In genomic region chr16:35450018-35450630, GRCm38 (mm10) we compare ENCODE assay signal across 17 mouse cellular contexts. TPM values are rescaled to one million over a fixed set of nuclear protein-coding genes. Genes with fewer than 3 reads are reported as not detected.
DNase-seq lines count a peak whose midpoint lies in the region; ATAC-seq and TF ChIP-seq lines count a peak whose summit lies in the region.
"Had no signal": no experiment of that assay in that cellular context is flagged by ENCODE, and none has a peak within 500 bp of the region (broad histone marks: within the 10 kb centered on the region; RNA-seq: fewer than 3 reads in every experiment).

No protein-coding gene starts in this region.

- DNase-seq in midbrain, postnatal 0 days (ENCODE audit: low spot score): no peak
- no peak for DNase-seq in cerebellum, adult 2 months
- DNase-seq: adrenal gland, postnatal 14 days; cerebellum, adult 18-20 months; gastrocnemius, adult 2 months; gastrocnemius, postnatal 25 days had no signal

- no peaks in the 10 kb centered on the region for H3K9me3 ChIP-seq in hindbrain, embryonic 13.5 days
- no peaks in the 10 kb centered on the region for H3K9me3 ChIP-seq in hindbrain, embryonic 12.5 days (replicated peaks)
- H3K9me3 ChIP-seq in midbrain, embryonic 15.5 days: no peaks in the 10 kb centered on the region
- no peaks in the 10 kb centered on the region for H3K9me3 ChIP-seq in midbrain, postnatal 0 days (ENCODE audit: low read length)
- no peaks in the 10 kb centered on the region for H3K9me3 ChIP-seq in forebrain, embryonic 15.5 days
- H3K9me3 ChIP-seq: embryonic facial prominence, embryonic 10.5 days; heart, embryonic 12.5 days had no signal

- peaks cover 4% of the 10 kb centered on the region for H3K36me3 ChIP-seq in hindbrain, embryonic 13.5 days
- peaks cover 14% of the 10 kb centered on the region; the same call in 1 of the 2 replicates for H3K36me3 ChIP-seq in hindbrain, embryonic 12.5 days
- H3K36me3 ChIP-seq in midbrain, embryonic 15.5 days (replicated peaks): no peaks in the 10 kb centered on the region; the same call in 1 of the 2 replicates
- peaks cover 14% of the 10 kb centered on the region for H3K36me3 ChIP-seq in midbrain, postnatal 0 days (ENCODE audit: insufficient read depth, low read length)
- no peaks in the 10 kb centered on the region for H3K36me3 ChIP-seq in forebrain, embryonic 15.5 days

- peak overlapping the region; percentile 52; the same call in 1 of the 2 replicates for H3K27ac ChIP-seq in hindbrain, embryonic 13.5 days
- H3K27ac ChIP-seq in hindbrain, embryonic 12.5 days: no peak overlapping the region
- H3K27ac ChIP-seq in midbrain, embryonic 15.5 days: peak overlapping the region; percentile 27; the same call in 1 of the 2 replicates
- no peak overlapping the region for H3K27ac ChIP-seq in midbrain, postnatal 0 days (ENCODE audit: low read depth, low read length)
- peak overlapping the region; percentile 45 for H3K27ac ChIP-seq in forebrain, embryonic 15.5 days (replicated peaks)
- no peak overlapping the region for H3K27ac ChIP-seq in cerebellum, adult 2 months (ENCODE audit: insufficient read depth, low read length)
- H3K27ac ChIP-seq: embryonic facial prominence, embryonic 10.5 days; gastrocnemius, adult 2 months had no signal

- WGBS in hindbrain, embryonic 13.5 days: 83% methylated on average over 16 of the region's 16 CpGs
- 88% methylated on average over 16 of the region's 16 CpGs for WGBS in hindbrain, embryonic 12.5 days
- WGBS in midbrain, embryonic 15.5 days: 64% methylated on average over 16 of the region's 16 CpGs
- WGBS in midbrain, postnatal 0 days: 67% methylated on average over 16 of the region's 16 CpGs
- WGBS in forebrain, embryonic 15.5 days: 66% methylated on average over 16 of the region's 16 CpGs
- 94% methylated on average over 16 of the region's 16 CpGs for WGBS in cerebellum, adult 2 months

- no peaks in the 10 kb centered on the region for H3K27me3 ChIP-seq in hindbrain, embryonic 13.5 days
- no peaks in the 10 kb centered on the region for H3K27me3 ChIP-seq in hindbrain, embryonic 12.5 days
- no peaks in the 10 kb centered on the region for H3K27me3 ChIP-seq in midbrain, embryonic 15.5 days (replicated peaks)
- no peaks in the 10 kb centered on the region for H3K27me3 ChIP-seq in midbrain, postnatal 0 days (ENCODE audit: insufficient read depth, low read length)
- H3K27me3 ChIP-seq in forebrain, embryonic 15.5 days: no peaks in the 10 kb centered on the region
- no peaks in the 10 kb centered on the region for H3K27me3 ChIP-seq in cerebellum, adult 2 months (ENCODE audit: control insufficient read depth, insufficient read depth, low read length)
- H3K27me3 ChIP-seq: heart, embryonic 12.5 days; Patski had no signal

- no peak overlapping the region for H3K9ac ChIP-seq in hindbrain, embryonic 13.5 days
- no peak overlapping the region for H3K9ac ChIP-seq in hindbrain, embryonic 12.5 days
- H3K9ac ChIP-seq in midbrain, embryonic 15.5 days: no peak overlapping the region
- H3K9ac ChIP-seq in midbrain, postnatal 0 days (replicated peaks; ENCODE audit: low read length, poor library complexity, severe bottlenecking): no peak overlapping the region
- H3K9ac ChIP-seq in forebrain, embryonic 15.5 days (replicated peaks): no peak overlapping the region
- H3K9ac ChIP-seq: heart, embryonic 12.5 days had no signal

- H3K4me2 ChIP-seq in hindbrain, embryonic 13.5 days: no peak overlapping the region
- no peak overlapping the region for H3K4me2 ChIP-seq in hindbrain, embryonic 12.5 days (replicated peaks)
- H3K4me2 ChIP-seq in midbrain, embryonic 15.5 days: no peak overlapping the region
- H3K4me2 ChIP-seq in midbrain, postnatal 0 days (ENCODE audit: low read depth, low read length, poor library complexity, severe bottlenecking): no peak overlapping the region
- H3K4me2 ChIP-seq in forebrain, embryonic 15.5 days (replicated peaks): no peak overlapping the region
- H3K4me2 ChIP-seq: heart, embryonic 12.5 days had no signal

- no peak for TF ChIP-seq POLR2A in cerebellum, adult 2 months (IDR thresholded peaks at IDR 0.05; ENCODE audit: borderline replicate concordance, insufficient read depth, low read length)

- no peak overlapping the region for H3K4me3 ChIP-seq in hindbrain, embryonic 13.5 days
- no peak overlapping the region for H3K4me3 ChIP-seq in hindbrain, embryonic 12.5 days
- no peak overlapping the region for H3K4me3 ChIP-seq in midbrain, embryonic 15.5 days
- H3K4me3 ChIP-seq in midbrain, postnatal 0 days (ENCODE audit: low read depth, low read length): no peak overlapping the region
- no peak overlapping the region for H3K4me3 ChIP-seq in forebrain, embryonic 15.5 days
- H3K4me3 ChIP-seq in cerebellum, adult 2 months (replicated peaks; ENCODE audit: insufficient read depth, low read depth, low read length): no peak overlapping the region
- H3K4me3 ChIP-seq: embryonic facial prominence, embryonic 10.5 days; gastrocnemius, adult 2 months; heart, embryonic 12.5 days had no signal

- no peak for TF ChIP-seq CTCF in midbrain, postnatal 0 days (IDR thresholded peaks at IDR 0.05)
- TF ChIP-seq CTCF in cerebellum, adult 2 months (IDR thresholded peaks at IDR 0.05; ENCODE audit: borderline replicate concordance, insufficient read depth, low read depth, low read length): no peak

- H3K4me1 ChIP-seq in hindbrain, embryonic 13.5 days (replicated peaks): no peaks in the 10 kb centered on the region
- no peaks in the 10 kb centered on the region for H3K4me1 ChIP-seq in hindbrain, embryonic 12.5 days
- no peaks in the 10 kb centered on the region for H3K4me1 ChIP-seq in midbrain, embryonic 15.5 days
- H3K4me1 ChIP-seq in midbrain, postnatal 0 days (ENCODE audit: insufficient read depth, low read length): no peaks in the 10 kb centered on the region
- H3K4me1 ChIP-seq in forebrain, embryonic 15.5 days: 0 out of 2 replicates have a peak, but pooled peaks cover 2% of the 10 kb centered on the region
- no peaks in the 10 kb centered on the region for H3K4me1 ChIP-seq in cerebellum, adult 2 months (ENCODE audit: control insufficient read depth, insufficient read depth, low read length)
- H3K4me1 ChIP-seq: embryonic facial prominence, embryonic 10.5 days had no signal

- no peak for ATAC-seq in hindbrain, embryonic 13.5 days (ENCODE audit: low FRiP score)
- ATAC-seq in hindbrain, embryonic 12.5 days (ENCODE audit: low FRiP score): no peak
- ATAC-seq in midbrain, embryonic 15.5 days (replicated peaks): no peak
- no peak for ATAC-seq in midbrain, postnatal 0 days (ENCODE audit: low FRiP score)
- ATAC-seq in forebrain, embryonic 15.5 days (replicated peaks): peak; percentile 76
- ATAC-seq in frontal cortex, adult (ENCODE audit: low TSS enrichment): no peak
- ATAC-seq: activated CD4-positive, CD25-positive, alpha-beta regulatory T cell, adult 4 months; intestine, embryonic 16.5 days; Patski had no signal

RNA-seq across cellular contexts. Expression of gene Pdia5, which starts 40.5 kb away (rescaled TPM):
- 15.4 and 17.1 TPM in 2 replicates for polyA plus RNA-seq in hindbrain, embryonic 13.5 days (2015; fragmentation: Nextera tagmentation; extraction: Ambion mirVana)
- polyA plus RNA-seq in hindbrain, embryonic 12.5 days (2016; fragmentation: Nextera tagmentation; extraction: Ambion mirVana): 25.5 and 27.6 TPM in 2 replicates
- polyA plus RNA-seq in midbrain, embryonic 15.5 days (2015; fragmentation: Nextera tagmentation; extraction: Ambion mirVana): 12.4 and 13.9 TPM in 2 replicates
- total RNA-seq in midbrain, postnatal 0 days (2014; rRNA removed): 2.6 and 4.3 TPM in 2 replicates
- 7.7 and 8.0 TPM in 2 replicates for polyA plus RNA-seq in midbrain, postnatal 0 days (2015; fragmentation: Nextera tagmentation; extraction: Ambion mirVana)
- polyA plus RNA-seq in forebrain, embryonic 15.5 days (2015; fragmentation: Nextera tagmentation; extraction: Ambion mirVana): 8.9 and 10.4 TPM in 2 replicates
- polyA plus RNA-seq in cerebellum, adult 2 months (2012; rRNA removed): 2.3 and 3.4 TPM in 2 replicates
- total RNA-seq: CH12.LX had no signal
- polyA plus RNA-seq: activated CD4-positive, CD25-positive, alpha-beta regulatory T cell, adult 4 months had no signal

Comparison
In these comparisons a context has a peak if more than half of its experiments do, and no peak if none do; other contexts are left out.
1. H3K27ac ChIP-seq: peak in hindbrain, embryonic 13.5 days (single experiment), midbrain, embryonic 15.5 days (single experiment) and forebrain, embryonic 15.5 days (single experiment); none in hindbrain, embryonic 12.5 days (single experiment), midbrain, postnatal 0 days (single experiment) and cerebellum, adult 2 months (single experiment).